Mouse (Mus musculus) stomach, embryonic 14.5 days (tissue): ENCODE data around the gene Fbxl17. TPM values are rescaled to one million over a fixed set of nuclear protein-coding genes. Genes with fewer than 3 reads are reported as not detected.

Experiments used
- ATAC-seq: fragments of 200-750 bp; cut with Nextera tagmentation; 2 replicates; pipeline ENCODE4 v1.8.0; 2017; ENCODE audit warnings: low read depth, moderate TSS enrichment; ENCODE audit not compliant: insufficient number of reproducible peaks, insufficient read depth, low FRiP score
- H3K27ac ChIP-seq: fragments of 300-500 bp; sonication (generic); 2 replicates; pipeline ENCODE4 v1.5.1; 2014; ENCODE audit warnings: mild to moderate bottlenecking, low read length, moderate library complexity, mixed read lengths
- H3K27me3 ChIP-seq: fragments of 300-500 bp; sonication (generic); 2 replicates; pipeline ENCODE4 v1.6.1; 2014; ENCODE audit warnings: low read length, control low read depth, mixed read lengths; ENCODE audit not compliant: control insufficient read depth, insufficient read depth
- H3K36me3 ChIP-seq: fragments of 300-500 bp; sonication (generic); 2 replicates; pipeline ENCODE4 v1.6.1; 2014; ENCODE audit warnings: mild to moderate bottlenecking, control low read depth, low read length, moderate library complexity, mixed read lengths; ENCODE audit not compliant: control insufficient read depth, insufficient read depth
- H3K4me1 ChIP-seq: fragments of 300-500 bp; sonication (generic); 2 replicates; pipeline ENCODE4 v1.6.1; 2014; ENCODE audit warnings: low read length, control low read depth, mixed read lengths; ENCODE audit not compliant: control insufficient read depth, insufficient read depth
- H3K4me2 ChIP-seq: fragments of 300-500 bp; sonication (generic); replicated peaks from 2 replicates; pipeline ENCODE4 v1.6.1; 2014; ENCODE audit warnings: low read depth, low read length, control low read depth
- H3K4me3 ChIP-seq: fragments of 300-500 bp; sonication (generic); 2 replicates; pipeline ENCODE4 v1.5.1; 2014; ENCODE audit warnings: low read depth, low read length, control low read depth
- H3K9ac ChIP-seq: fragments of 300-500 bp; sonication (generic); replicated peaks from 2 replicates; pipeline ENCODE4 v1.6.1; 2014; ENCODE audit warnings: low read depth, mild to moderate bottlenecking, control low read depth, low read length, moderate library complexity, mixed read lengths
- H3K9me3 ChIP-seq: fragments of 300-500 bp; sonication (generic); 2 replicates; pipeline ENCODE4 v1.6.1; 2016; ENCODE audit warnings: low read depth, low read length, control low read depth; ENCODE audit not compliant: control insufficient read depth
- WGBS: fragments of 180-500 bp; shearing (Covaris S2); extraction: QIAGEN DNeasy Blood & Tissue Kit; methylation state at CpG from one replicate; pipeline ENCODE4 v1.1.7; 2014; 5-methylcytosine and 5-hydroxymethylcytosine counted together
- polyA plus RNA-seq: library from polyadenylated mRNA; unstranded; fragments of >200 nt; fragmentation: Nextera tagmentation; extraction: Ambion mirVana; gene quantifications from 2 replicates; pipeline ENCODE4 v1.2.1, GENCODE M21; 2014

Gene Fbxl17
- polyA plus RNA-seq, 1 experiment from 2014 or later, result 7.5 TPM

GRCm38 (mm10) chr17:63164289-63164688, 335.5 kb downstream of the Fbxl17 start:
- Histone ChIP-seq H3K27ac (no peak overlapping the region), H3K4me2 (no peak overlapping the region), H3K9me3 (no peaks in the 10 kb centered on the region), H3K4me1 (no peaks in the 10 kb centered on the region), H3K27me3 (no peaks in the 10 kb centered on the region), H3K4me3 (no peak overlapping the region), H3K36me3 (no peaks in the 10 kb centered on the region), H3K9ac (no peak overlapping the region)
- WGBS, result 73% methylated on average over 1 of the region's 1 CpGs
- no peak for ATAC-seq

GRCm38 (mm10) chr17:63161953-63162352, 337.9 kb downstream of the Fbxl17 start:
- no peak for ATAC-seq
- 73% methylated on average over 5 of the region's 5 CpGs for WGBS

DNA sequence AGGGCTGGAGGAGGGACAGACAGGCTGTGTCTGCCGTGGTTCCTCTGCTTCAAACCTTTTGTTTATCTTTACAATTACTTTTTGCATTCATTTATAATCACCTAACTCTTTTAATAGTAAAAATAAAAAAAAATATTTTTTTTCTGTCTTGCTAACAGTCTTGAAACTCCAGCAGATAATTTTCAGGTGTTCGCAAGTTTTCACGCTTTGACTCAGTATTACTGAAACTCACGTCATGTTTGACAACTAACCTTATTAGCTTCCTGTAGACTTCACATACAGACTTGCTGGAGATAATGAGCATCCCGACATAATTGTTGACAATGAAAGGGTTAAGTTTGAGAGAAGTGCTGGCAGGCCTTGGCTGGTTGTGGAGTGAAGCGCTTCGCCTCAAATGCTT, 340.6 kb downstream of the Fbxl17 start:
- no peaks in the 10 kb centered on the region for H3K9me3 ChIP-seq
- H3K36me3 ChIP-seq, result no peaks in the 10 kb centered on the region
- no peak overlapping the region for H3K4me2 ChIP-seq
- no peak overlapping the region for H3K9ac ChIP-seq
- no peak for ATAC-seq
- no peaks in the 10 kb centered on the region for H3K27me3 ChIP-seq
- H3K27ac ChIP-seq, result no peak overlapping the region
- WGBS, result 58% methylated on average over 7 of the region's 7 CpGs
- H3K4me1 ChIP-seq, result no peaks in the 10 kb centered on the region
- no peak overlapping the region for H3K4me3 ChIP-seq

More at GRCm38 (mm10) chr17:63161953-63162352, 337.9 kb downstream of the Fbxl17 start:
- no peaks in the 10 kb centered on the region for H3K9me3 ChIP-seq
- no peak overlapping the region for H3K4me3 ChIP-seq
- H3K36me3 ChIP-seq, result no peaks in the 10 kb centered on the region
- no peaks in the 10 kb centered on the region for H3K27me3 ChIP-seq
- H3K27ac ChIP-seq, result no peak overlapping the region
- no peak overlapping the region for H3K4me2 ChIP-seq
- no peak overlapping the region for H3K9ac ChIP-seq
- H3K4me1 ChIP-seq, result no peaks in the 10 kb centered on the region

DNA sequence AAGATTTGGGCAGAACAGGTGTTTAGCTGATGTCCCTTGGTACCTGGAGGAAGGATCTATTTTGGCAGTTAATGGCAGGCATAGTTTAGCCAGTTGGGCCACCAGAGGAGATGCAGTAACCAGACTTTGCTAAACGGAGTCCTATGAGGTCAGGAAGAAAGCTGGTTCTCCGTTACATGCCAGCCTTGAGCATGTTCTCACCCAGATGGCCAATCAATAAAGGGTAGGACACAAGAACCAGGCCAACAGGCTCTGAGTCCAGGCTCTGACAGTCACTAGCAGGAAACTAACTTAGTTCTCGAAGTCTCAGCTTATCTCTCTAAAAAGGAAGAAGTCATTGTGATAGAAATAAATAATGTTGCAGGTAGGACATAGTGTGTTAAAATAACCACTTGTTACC, 341.4 kb downstream of the Fbxl17 start:
- 64% methylated on average over 3 of the region's 3 CpGs for WGBS
- no peak overlapping the region for H3K9ac ChIP-seq
- no peaks in the 10 kb centered on the region for H3K9me3 ChIP-seq
- H3K27me3 ChIP-seq, result no peaks in the 10 kb centered on the region
- no peak for ATAC-seq
- no peak overlapping the region for H3K4me2 ChIP-seq
- H3K27ac ChIP-seq, result no peak overlapping the region
- H3K36me3 ChIP-seq, result no peaks in the 10 kb centered on the region
- no peak overlapping the region for H3K4me3 ChIP-seq
- H3K4me1 ChIP-seq, result no peaks in the 10 kb centered on the region

GRCm38 (mm10) chr17:63157906-63158305, 341.9 kb downstream of the Fbxl17 start:
- Histone ChIP-seq H3K9ac (no peak overlapping the region), H3K27me3 (no peaks in the 10 kb centered on the region), H3K4me1 (no peaks in the 10 kb centered on the region), H3K36me3 (no peaks in the 10 kb centered on the region), H3K4me2 (no peak overlapping the region), H3K4me3 (no peak overlapping the region), H3K9me3 (no peaks in the 10 kb centered on the region), H3K27ac (no peak overlapping the region)
- WGBS, result 36% methylated on average over 6 of the region's 6 CpGs
- no peak for ATAC-seq

DNA sequence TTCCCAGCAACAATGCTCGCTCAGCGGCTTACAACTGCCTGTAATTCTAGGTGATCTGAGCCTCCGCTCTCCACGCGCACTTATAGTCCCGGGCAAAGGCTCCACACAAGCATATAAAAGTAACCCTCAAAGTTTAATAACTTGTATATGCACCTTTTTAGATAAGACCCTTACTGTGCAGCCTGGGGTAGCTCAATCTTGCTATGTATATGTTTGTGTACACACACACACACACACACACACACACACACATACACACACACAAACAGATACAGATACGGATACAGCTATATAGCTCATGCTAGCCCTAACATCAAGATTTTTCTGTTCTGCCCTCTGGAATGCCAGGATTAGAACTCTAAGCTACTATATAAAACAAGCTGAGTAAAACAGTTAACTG, 342.8 kb downstream of the Fbxl17 start:
- Histone ChIP-seq H3K36me3 (no peaks in the 10 kb centered on the region), H3K9ac (no peak overlapping the region), H3K4me3 (no peak overlapping the region), H3K4me1 (no peaks in the 10 kb centered on the region), H3K9me3 (no peaks in the 10 kb centered on the region), H3K27ac (no peak overlapping the region), H3K4me2 (no peak overlapping the region), H3K27me3 (no peaks in the 10 kb centered on the region)
- 95% methylated on average over 7 of the region's 7 CpGs for WGBS
- ATAC-seq, result no peak

GRCm38 (mm10) chr17:63146514-63146913, 353.3 kb downstream of the Fbxl17 start:
- Histone ChIP-seq H3K9me3 (no peaks in the 10 kb centered on the region), H3K4me1 (peaks cover 5% of the 10 kb centered on the region; the same call in 1 of the 2 replicates), H3K36me3 (no peaks in the 10 kb centered on the region), H3K27me3 (no peaks in the 10 kb centered on the region), H3K27ac (no peak overlapping the region), H3K4me3 (no peak overlapping the region), H3K9ac (no peak overlapping the region), H3K4me2 (no peak overlapping the region)
- 27% methylated on average over 2 of the region's 2 CpGs for WGBS
- no peak for ATAC-seq

- Histone ChIP-seq H3K27ac (no peak overlapping the region), H3K9ac (no peak overlapping the region), H3K4me3 (no peak overlapping the region), H3K4me1 (peaks cover 5% of the 10 kb centered on the region; the same call in 1 of the 2 replicates), H3K36me3 (no peaks in the 10 kb centered on the region), H3K4me2 (no peak overlapping the region), H3K9me3 (no peaks in the 10 kb centered on the region), H3K27me3 (no peaks in the 10 kb centered on the region)
- WGBS, result 32% methylated on average over 12 of the region's 12 CpGs
- no peak for ATAC-seq
Measured at GRCm38 (mm10) chr17:63145751-63146491, 353.9 kb downstream of the Fbxl17 start.

DNA sequence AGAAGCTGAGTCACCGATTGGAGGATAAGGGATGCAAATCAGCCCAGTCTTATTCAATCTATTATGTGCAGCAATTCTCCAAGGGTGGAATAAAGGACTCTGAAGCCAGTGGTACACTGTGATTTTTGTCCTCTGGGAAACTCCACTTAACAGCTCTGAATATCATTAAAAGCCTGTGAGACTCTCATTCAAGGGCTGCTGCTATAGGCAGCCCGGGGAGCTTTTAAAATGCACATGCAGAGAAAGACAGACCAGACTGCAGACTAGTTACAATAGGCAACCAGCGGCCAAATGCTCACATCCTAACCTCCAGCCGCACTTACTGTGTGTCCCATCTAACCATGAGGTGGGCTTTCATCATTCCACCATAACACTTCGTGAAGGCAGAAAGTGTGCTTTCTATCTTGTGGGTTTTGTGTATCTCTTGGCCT, 354.5 kb downstream of the Fbxl17 start:
- Histone ChIP-seq H3K27me3 (no peaks in the 10 kb centered on the region), H3K4me3 (no peak overlapping the region), H3K9me3 (no peaks in the 10 kb centered on the region), H3K36me3 (no peaks in the 10 kb centered on the region), H3K4me2 (no peak overlapping the region), H3K27ac (no peak overlapping the region), H3K9ac (no peak overlapping the region), H3K4me1 (peaks cover 5% of the 10 kb centered on the region; the same call in 1 of the 2 replicates)
- WGBS, result 54% methylated on average over 5 of the region's 5 CpGs
- ATAC-seq, result no peak
